Mouse (Mus musculus) forebrain, embryonic 14.5 days (tissue): ENCODE results near the gene Gm5797. TPM values are rescaled to one million over a fixed set of nuclear protein-coding genes. Genes with fewer than 3 reads are reported as not detected.
"Not testable (repeated sequence)": the region's sequence is repeated elsewhere in the genome, so short reads cannot be mapped to it uniquely, and the experiment has no call there.

Source experiments
- ATAC-seq: fragments of 200-750 bp; cut with Nextera tagmentation; 2 replicates; pipeline ENCODE4 v1.8.0; 2017; ENCODE audit warnings: mild to moderate bottlenecking, moderate library complexity
- DNase-seq: peaks from one replicate; pipeline ENCODE4 v3.0.0-alpha.2; 2015; ENCODE audit warnings: low spot score
- H3K27ac ChIP-seq: fragments of 300-500 bp; sonication (generic); 2 replicates; pipeline ENCODE4 v1.5.1; 2014; ENCODE audit warnings: low read depth, mild to moderate bottlenecking, control low read depth, low read length, moderate library complexity
- H3K27me3 ChIP-seq: fragments of 300-500 bp; sonication (generic); replicated peaks from 2 replicates; pipeline ENCODE4 v1.6.1; 2014; ENCODE audit warnings: low read length, control low read depth, mixed read lengths; ENCODE audit not compliant: control insufficient read depth, insufficient read depth
- H3K36me3 ChIP-seq: fragments of 300-500 bp; sonication (generic); 2 replicates; pipeline ENCODE4 v1.6.1; 2014; ENCODE audit warnings: low read length, control low read depth; ENCODE audit not compliant: control insufficient read depth, insufficient read depth
- H3K4me1 ChIP-seq: fragments of 300-500 bp; sonication (generic); 2 replicates; pipeline ENCODE4 v1.6.1; 2014; ENCODE audit warnings: antibody characterized with exemption, low read length, control low read depth; ENCODE audit not compliant: control insufficient read depth, insufficient read depth
- H3K4me2 ChIP-seq: fragments of 300-500 bp; sonication (generic); 2 replicates; pipeline ENCODE4 v1.6.1; 2014; ENCODE audit warnings: mild to moderate bottlenecking, control low read depth, low read length
- H3K4me3 ChIP-seq: fragments of 300-500 bp; sonication (generic); 2 replicates; pipeline ENCODE4 v1.5.1; 2014; ENCODE audit warnings: low read depth, low read length, control low read depth
- H3K9ac ChIP-seq: fragments of 300-500 bp; sonication (generic); 2 replicates; pipeline ENCODE4 v1.6.1; 2014; ENCODE audit warnings: mild to moderate bottlenecking, low read length, control low read depth, moderate library complexity
- H3K9me3 ChIP-seq: fragments of 300-500 bp; sonication (generic); replicated peaks from 2 replicates; pipeline ENCODE4 v1.6.1; 2016; ENCODE audit warnings: low read length, control low read depth, mixed read lengths; ENCODE audit not compliant: control insufficient read depth
- WGBS: fragments of 180-500 bp; shearing (Covaris S2); extraction: QIAGEN DNeasy Blood & Tissue Kit; methylation state at CpG from one replicate; pipeline ENCODE4 v1.1.7; 2014; 5-methylcytosine and 5-hydroxymethylcytosine counted together
- polyA plus RNA-seq: library from polyadenylated mRNA; unstranded; fragments of >200 nt; fragmentation: Nextera tagmentation; extraction: Ambion mirVana; gene quantifications from 2 replicates; pipeline ENCODE4 v1.2.1, GENCODE M21; 2014

Gm5797 gene
- not detected in 2 replicates for polyA plus RNA-seq

- not testable (repeated sequence) for DNase-seq, H3K27me3 ChIP-seq, H3K4me3 ChIP-seq, ATAC-seq, H3K27ac ChIP-seq, H3K4me1 ChIP-seq, H3K9me3 ChIP-seq, H3K4me2 ChIP-seq, H3K9ac ChIP-seq, H3K36me3 ChIP-seq
- no CpG with 5 or more reads among the region's 1 CpGs for WGBS
Measured at GRCm38 (mm10) chr14:7332295-7332694, at the start of gene Gm5797. Gm5797 (minus strand) TSS chr14:7332395.

GRCm38 (mm10) chr14:7365034-7365433 lies 32.8 kb upstream of the Gm5797 start, which contains the start of gene Gm8374:
Gm8374 (minus strand) TSS chr14:7365134.
- H3K36me3 ChIP-seq, DNase-seq, H3K9ac ChIP-seq, H3K27me3 ChIP-seq, H3K4me2 ChIP-seq, H3K27ac ChIP-seq, H3K4me3 ChIP-seq, H3K4me1 ChIP-seq, H3K9me3 ChIP-seq, ATAC-seq: not testable (repeated sequence)
- 84% methylated on average over 3 of the region's 3 CpGs for WGBS

DNA sequence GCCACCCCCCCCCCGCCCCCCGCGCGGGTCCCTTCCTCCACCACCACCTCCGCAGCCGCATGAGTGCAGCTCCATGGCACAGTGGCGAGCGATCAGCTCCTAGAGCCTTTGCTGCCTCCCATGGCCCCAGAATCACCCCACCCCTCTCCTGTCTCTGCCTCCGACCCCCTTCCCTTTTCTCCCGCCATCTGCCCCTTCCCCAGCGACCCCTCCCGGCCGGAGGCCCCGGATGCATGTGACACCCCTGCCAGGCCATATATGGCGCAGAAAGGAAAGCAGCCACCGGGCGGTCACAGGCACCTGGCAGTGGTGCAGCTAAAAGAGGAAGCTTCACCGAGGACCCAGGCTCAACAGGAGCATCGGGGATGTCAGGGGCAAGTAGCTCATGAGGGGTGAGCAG lies 17.1 kb downstream of the Gm5797 start:
- H3K9me3 ChIP-seq, H3K27me3 ChIP-seq, H3K27ac ChIP-seq, H3K36me3 ChIP-seq, H3K4me1 ChIP-seq, ATAC-seq: not testable (repeated sequence)
- Histone ChIP-seq H3K4me3 (peak overlapping the region; percentile 43), H3K4me2 (peak overlapping the region; percentile 52), H3K9ac (peak overlapping the region; percentile 69)
- DNase-seq = peak; percentile 51
- WGBS = 1% methylated on average over 12 of the region's 19 CpGs

GRCm38 (mm10) chr14:7314661-7315060 lies 17.5 kb downstream of the Gm5797 start, which contains the start of gene Gm3739:
Gm3739 (minus strand) TSS chr14:7315049.
- not testable (repeated sequence) for H3K9me3 ChIP-seq, H3K27me3 ChIP-seq, H3K27ac ChIP-seq, DNase-seq, ATAC-seq, H3K36me3 ChIP-seq, H3K4me1 ChIP-seq
- Histone ChIP-seq H3K4me3 (peak within 1 kb of the TSS; percentile 43), H3K9ac (peak within 1 kb of the TSS; percentile 69), H3K4me2 (peak within 1 kb of the TSS; percentile 52)
- 0% methylated on average over 8 of the region's 35 CpGs for WGBS

Other genes starting within 250 kb of the Gm5797 start
- 5.9 and 7.3 TPM in 2 replicates for gene Gm3696, start 231.8 kb downstream of the Gm5797 start, polyA plus RNA-seq
- gene Gm6676, start 207.0 kb downstream of the Gm5797 start, polyA plus RNA-seq = not detected in 2 replicates
- 5.4 and 8.0 TPM in 2 replicates for gene Gm3512, start 157.9 kb downstream of the Gm5797 start, polyA plus RNA-seq
- gene Gm16434, start 137.9 kb downstream of the Gm5797 start, polyA plus RNA-seq = not detected in 2 replicates
- gene Gm3727, start 67.7 kb downstream of the Gm5797 start, polyA plus RNA-seq = not detected in 2 replicates
- gene Gm3739, start 17.3 kb downstream of the Gm5797 start, polyA plus RNA-seq = 4.1 and 4.6 TPM in 2 replicates
- gene Gm8374, start 32.7 kb upstream of the Gm5797 start, polyA plus RNA-seq = not detected in 2 replicates
- not detected in 2 replicates for gene Gm3755, start 118.5 kb upstream of the Gm5797 start, polyA plus RNA-seq
- gene Gm3752, start 151.4 kb upstream of the Gm5797 start, polyA plus RNA-seq = 10.0 and 11.0 TPM in 2 replicates
- 2.9 and 4.1 TPM in 2 replicates for gene Gm3558, start 236.2 kb upstream of the Gm5797 start, polyA plus RNA-seq